Mouse (Mus musculus) spleen, postnatal 10 days (tissue): Measurements from ENCODE around the gene Rasal1.

Experiments
- DNase-seq, 2 experiments: peaks; one replicate each; pipeline ENCODE4 v3.0.0; 2021 to 2022; ENCODE audit warnings: low spot score in 2 of 2

Gene Rasal1

GRCm38 (mm10) chr5:120721005-120721404, 72.4 kb downstream of the Rasal1 start:
- DNase-seq, result no peak

DNA sequence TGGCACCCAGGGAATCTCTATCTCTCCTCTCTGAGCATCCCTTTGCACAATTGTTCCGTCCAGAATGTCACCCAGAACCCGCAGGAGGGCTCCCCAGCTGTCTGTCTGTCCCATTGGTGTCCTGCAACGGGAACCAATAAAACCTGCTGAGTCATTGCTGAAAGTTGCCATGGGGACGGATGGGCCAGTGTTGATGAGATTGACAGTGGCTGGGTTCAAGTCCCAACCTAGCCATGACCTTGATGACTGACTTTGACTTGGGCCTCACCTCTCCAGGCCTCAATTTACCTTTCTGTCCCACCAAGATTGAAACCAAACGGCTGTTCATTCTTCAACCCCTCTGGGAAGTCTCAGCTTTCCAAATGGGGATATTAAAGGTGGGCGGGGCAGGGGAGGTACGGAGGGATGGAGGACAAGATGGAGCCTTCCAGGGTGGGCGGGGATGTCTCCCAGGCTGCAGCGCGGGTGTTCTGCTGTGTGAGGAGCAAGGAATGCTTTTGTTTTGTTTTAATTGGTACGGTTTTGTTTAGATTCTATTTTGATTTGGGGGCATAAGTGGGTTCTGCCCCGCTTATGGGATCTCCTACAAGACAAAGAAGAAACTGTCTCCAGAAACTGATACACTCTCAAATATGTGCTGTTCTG, 77.3 kb downstream of the Rasal1 start:
- no peak for DNase-seq
